Mouse (Mus musculus) myocyte (in vitro differentiated cells): ENCODE measurements around the gene Cacna1d. TPM values are rescaled to one million over a fixed set of nuclear protein-coding genes. Genes with fewer than 3 reads are reported as not detected.

Source experiments
- H3K27me3 ChIP-seq: one replicate; pipeline ENCODE4 v1.6.1; 2011; ENCODE audit not compliant: control insufficient read depth, insufficient read depth, insufficient read length
- H3K36me3 ChIP-seq: one replicate; pipeline ENCODE4 v1.6.1; 2011; ENCODE audit not compliant: control insufficient read depth, insufficient read depth
- H3K4me2 ChIP-seq: one replicate; pipeline ENCODE4 v1.6.1; 2011; ENCODE audit warnings: low read depth, control low read depth
- H3K4me3 ChIP-seq: one replicate; pipeline ENCODE4 v1.5.1; 2011; ENCODE audit warnings: mild to moderate bottlenecking, control low read depth, moderate library complexity
- H3K79me2 ChIP-seq: one replicate; pipeline ENCODE4 v1.6.1; 2011; ENCODE audit not compliant: control insufficient read depth, insufficient read depth
- H3ac ChIP-seq: one replicate; pipeline ENCODE4 v1.6.1; 2011; ENCODE audit not compliant: control insufficient read depth, insufficient read length
- CEBPB ChIP-seq: IDR thresholded peaks from 2 replicates; pipeline ENCODE4 v1.6.1; 2011; ENCODE audit warnings: mild to moderate bottlenecking, moderate library complexity; ENCODE audit not compliant: poor library complexity, insufficient read depth, severe bottlenecking
- E2F4 ChIP-seq: IDR thresholded peaks from one replicate; pipeline ENCODE4 v1.6.1; 2011; ENCODE audit warnings: mild to moderate bottlenecking, control low read depth, moderate library complexity; ENCODE audit not compliant: insufficient read depth
- MAX ChIP-seq: IDR thresholded peaks from one replicate; pipeline ENCODE4 v1.6.1; 2011; ENCODE audit warnings: low read depth, mild to moderate bottlenecking, control low read depth
- MYOD1 ChIP-seq, 3 experiments: IDR thresholded peaks; one replicate each; pipeline ENCODE4 v1.6.1; 2011; ENCODE audit warnings: control low read depth in 2 of 3, low read depth in 2 of 3, mild to moderate bottlenecking in 2 of 3, moderate library complexity in 1 of 3; ENCODE audit not compliant: insufficient read length in 2 of 3, control insufficient read depth in 1 of 3
- MYOG ChIP-seq, 3 experiments: IDR thresholded peaks; one replicate each; pipeline ENCODE4 v1.6.1; 2011; ENCODE audit warnings: control low read depth in 2 of 3, low read depth in 2 of 3, mild to moderate bottlenecking in 2 of 3; ENCODE audit not compliant: insufficient read length in 2 of 3, control insufficient read depth in 1 of 3, insufficient read depth in 1 of 3
- POLR2A ChIP-seq: IDR thresholded peaks from one replicate; pipeline ENCODE4 v1.6.1; 2011; ENCODE audit warnings: low read depth, mild to moderate bottlenecking, control low read depth, moderate library complexity; ENCODE audit not compliant: insufficient read length
- POLR2AphosphoS2 ChIP-seq: IDR thresholded peaks from one replicate; pipeline ENCODE4 v1.6.1; 2011; ENCODE audit warnings: low read depth, control low read depth; ENCODE audit not compliant: insufficient read length
- REST ChIP-seq: IDR thresholded peaks from one replicate; pipeline ENCODE4 v1.6.1; 2011; ENCODE audit warnings: mild to moderate bottlenecking, control low read depth, moderate library complexity; ENCODE audit not compliant: insufficient read depth, insufficient read length
- SRF ChIP-seq: IDR thresholded peaks from one replicate; pipeline ENCODE4 v1.6.1; 2011; ENCODE audit warnings: low read depth; ENCODE audit not compliant: control insufficient read depth, insufficient read length
- TCF12 ChIP-seq: IDR thresholded peaks from one replicate; pipeline ENCODE4 v1.6.1; 2011; ENCODE audit warnings: mild to moderate bottlenecking, control low read depth; ENCODE audit not compliant: poor library complexity, insufficient read depth, severe bottlenecking
- TCF3 ChIP-seq: IDR thresholded peaks from one replicate; pipeline ENCODE4 v1.6.1; 2011; ENCODE audit warnings: low read depth, control low read depth; ENCODE audit not compliant: insufficient read length
- USF1 ChIP-seq: IDR thresholded peaks from one replicate; pipeline ENCODE4 v1.6.1; 2011; ENCODE audit warnings: low read depth, mild to moderate bottlenecking, control low read depth, moderate library complexity
- polyA plus RNA-seq: library from polyadenylated mRNA; unstranded; fragments of >200 nt; fragmentation: generic; extraction: Trizol; gene quantifications from one replicate; pipeline ENCODE4 v1.2.1, GENCODE M21; 2012; ENCODE audit warnings: missing spikeins

Cacna1d gene
- polyA plus RNA-seq, 1 experiment, result not detected

- Histone ChIP-seq H3K79me2 (no peaks in the 10 kb centered on the region), H3K4me2 (no peak overlapping the region), H3K27me3 (no peaks in the 10 kb centered on the region), H3K36me3 (no peaks in the 10 kb centered on the region), H3K4me3 (no peak overlapping the region), H3ac (no peak overlapping the region)
- TF ChIP-seq MYOG (IDR thresholded peaks at IDR 0.05; ENCODE audit: control insufficient read depth in 1 of 3, insufficient read depth in 1 of 3, insufficient read length in 2 of 3, low read depth in 2 of 3), result no peak
- no peak for TF ChIP-seq POLR2A
- no peak for TF ChIP-seq POLR2AphosphoS2
- TF ChIP-seq TCF3, result no peak
- no peak for TF ChIP-seq MYOD1 (IDR thresholded peaks at IDR 0.05; ENCODE audit: control insufficient read depth in 1 of 3, insufficient read length in 2 of 3, low read depth in 2 of 3)
- no peak for TF ChIP-seq REST
- no peak for TF ChIP-seq TCF12
- TF ChIP-seq USF1, result no peak
- TF ChIP-seq SRF, result no peak
Observed at GRCm38 (mm10) chr14:30204526-30204925, 286.7 kb downstream of the Cacna1d start.

- Histone ChIP-seq H3K4me3 (no peak overlapping the region), H3K4me2 (no peak overlapping the region), H3K27me3 (no peaks in the 10 kb centered on the region), H3K36me3 (no peaks in the 10 kb centered on the region), H3ac (no peak overlapping the region), H3K79me2 (no peaks in the 10 kb centered on the region)
- TF ChIP-seq USF1, result no peak
- TF ChIP-seq POLR2A, result no peak
- no peak for TF ChIP-seq CEBPB
- no peak for TF ChIP-seq SRF
- TF ChIP-seq MYOD1 (IDR thresholded peaks at IDR 0.05; ENCODE audit: control insufficient read depth in 1 of 3, insufficient read length in 2 of 3, low read depth in 2 of 3), result no peak
- no peak for TF ChIP-seq POLR2AphosphoS2
- no peak for TF ChIP-seq MYOG (IDR thresholded peaks at IDR 0.05; ENCODE audit: control insufficient read depth in 1 of 3, insufficient read depth in 1 of 3, insufficient read length in 2 of 3, low read depth in 2 of 3)
- no peak for TF ChIP-seq MAX
- TF ChIP-seq REST, result no peak
- no peak for TF ChIP-seq E2F4
- no peak for TF ChIP-seq TCF3
- TF ChIP-seq TCF12, result no peak
Observed at GRCm38 (mm10) chr14:30200310-30200709, 290.9 kb downstream of the Cacna1d start.

- H3K27me3 ChIP-seq, result no peaks in the 10 kb centered on the region
- no peaks in the 10 kb centered on the region for H3K36me3 ChIP-seq
- H3K4me3 ChIP-seq, result no peak overlapping the region
- no peaks in the 10 kb centered on the region for H3K79me2 ChIP-seq
- no peak overlapping the region for H3ac ChIP-seq
- H3K4me2 ChIP-seq, result no peak overlapping the region
- no peak for TF ChIP-seq TCF12
Observed at GRCm38 (mm10) chr14:30198882-30199281, 292.4 kb downstream of the Cacna1d start.

DNA sequence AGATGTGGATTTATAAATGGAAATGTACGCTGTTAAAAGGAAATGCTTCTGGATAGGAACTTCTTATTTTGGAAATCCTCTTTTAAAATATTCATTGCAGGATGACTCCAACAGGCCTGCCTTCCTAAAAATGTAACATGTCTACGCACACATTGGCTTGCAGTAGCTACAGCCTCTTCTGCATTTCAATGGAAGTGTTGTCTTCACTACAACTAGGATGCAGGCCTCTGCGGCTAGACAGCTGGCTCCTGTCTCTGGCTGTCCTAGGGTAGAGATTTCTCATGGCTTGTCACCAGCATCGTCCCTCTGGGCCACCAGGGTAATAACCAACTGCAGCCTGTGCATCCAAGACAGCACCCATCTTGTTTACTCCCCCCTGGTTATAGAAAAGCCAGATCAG, 293.1 kb downstream of the Cacna1d start:
- no peak overlapping the region for H3K4me2 ChIP-seq
- H3K36me3 ChIP-seq, result no peaks in the 10 kb centered on the region
- TF ChIP-seq SRF (no peak), POLR2AphosphoS2 (no peak), MAX (no peak), CEBPB (no peak), POLR2A (no peak), E2F4 (no peak), MYOD1 (IDR thresholded peaks at IDR 0.05; ENCODE audit: control insufficient read depth in 1 of 3, insufficient read length in 2 of 3, low read depth in 2 of 3) (no peak), TCF3 (no peak)
- no peak overlapping the region for H3ac ChIP-seq
- no peak overlapping the region for H3K4me3 ChIP-seq
- no peaks in the 10 kb centered on the region for H3K79me2 ChIP-seq
- no peaks in the 10 kb centered on the region for H3K27me3 ChIP-seq

DNA sequence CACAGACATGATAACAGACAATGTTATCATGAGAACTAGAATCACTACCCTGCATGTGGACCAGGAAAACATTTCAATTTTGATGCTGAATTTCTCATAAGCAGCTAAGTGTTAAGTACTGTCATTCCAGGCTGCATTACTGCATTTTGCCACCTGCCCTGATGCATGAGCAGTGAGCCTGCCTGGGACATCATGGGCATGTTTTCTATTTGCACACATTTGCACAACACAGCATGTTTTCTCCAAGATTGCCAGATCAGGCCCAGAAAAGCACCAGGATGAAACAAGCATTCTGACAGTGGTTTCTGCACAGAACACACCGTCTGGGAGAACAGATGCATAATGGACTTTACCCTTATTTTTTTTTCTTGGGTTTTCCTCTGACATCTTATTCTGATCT, 294.3 kb downstream of the Cacna1d start:
- Histone ChIP-seq H3K36me3 (no peaks in the 10 kb centered on the region), H3K27me3 (no peaks in the 10 kb centered on the region), H3K4me3 (no peak overlapping the region), H3ac (no peak overlapping the region), H3K79me2 (no peaks in the 10 kb centered on the region), H3K4me2 (no peak overlapping the region)
- TF ChIP-seq POLR2A, result no peak
- no peak for TF ChIP-seq MAX

GRCm38 (mm10) chr14:30196235-30196634, 295.0 kb downstream of the Cacna1d start:
- TF ChIP-seq TCF12 (no peak), SRF (no peak), USF1 (no peak), MYOG (IDR thresholded peaks at IDR 0.05; ENCODE audit: control insufficient read depth in 1 of 3, insufficient read depth in 1 of 3, insufficient read length in 2 of 3, low read depth in 2 of 3) (no peak), MYOD1 (IDR thresholded peaks at IDR 0.05; ENCODE audit: control insufficient read depth in 1 of 3, insufficient read length in 2 of 3, low read depth in 2 of 3) (no peak), CEBPB (no peak), MAX (no peak), POLR2A (no peak), REST (no peak), POLR2AphosphoS2 (no peak), E2F4 (no peak), TCF3 (no peak)

More at GRCm38 (mm10) chr14:30196235-30196634, 295.0 kb downstream of the Cacna1d start:
- Histone ChIP-seq H3K27me3 (no peaks in the 10 kb centered on the region), H3K79me2 (no peaks in the 10 kb centered on the region), H3ac (no peak overlapping the region), H3K4me3 (no peak overlapping the region), H3K36me3 (no peaks in the 10 kb centered on the region), H3K4me2 (no peak overlapping the region)
